Mouse (Mus musculus) CD8-positive naive resting alpha-beta T cell, adult 57 days (primary cell): Measurements from ENCODE around the gene Gaa. TPM values are rescaled to one million over a fixed set of nuclear protein-coding genes. Genes with fewer than 3 reads are reported as not detected.

Experiments used
- total RNA-seq: library from RNA; stranded (reverse); gene quantifications from one replicate; pipeline ENCODE4 v1.2.4, GENCODE M21; 2023

Gaa gene
- total RNA-seq = 42.1 TPM

GRCm38 (mm10) chr11:119267768-119268556 is at the start of gene Gaa:
Gaa (plus strand) TSS chr11:119267887.

GRCm38 (mm10) chr11:119228091-119228781 is 39.5 kb upstream of the Gaa start, which contains the start of the genes Tbc1d16 and Ccdc40:
Tbc1d16 (minus strand) TSS chr11:119228499.
Ccdc40 (plus strand) TSS chr11:119228572.

GRCm38 (mm10) chr11:119299391-119300245 is 31.9 kb downstream of the Gaa start, which contains the start of gene Eif4a3:
Eif4a3 (minus strand) TSS chr11:119300089.

GRCm38 (mm10) chr11:119307658-119307867 is 39.9 kb downstream of the Gaa start, which contains the start of gene Card14:
Card14 (plus strand) TSS chr11:119307768.

Other genes with a start within 250 kb of the Gaa start
- gene Cbx2, start 244.9 kb upstream of the Gaa start, total RNA-seq = 5.9 TPM
- 13.8 TPM for gene Cbx8, start 226.9 kb upstream of the Gaa start, total RNA-seq
- gene Cbx4, start 181.7 kb upstream of the Gaa start, total RNA-seq = 106 TPM
- gene Tbc1d16, start 39.4 kb upstream of the Gaa start, total RNA-seq = 2.6 TPM
- gene Ccdc40, start 39.3 kb upstream of the Gaa start, total RNA-seq = 0.40 TPM
- 159 TPM for gene Eif4a3, start 32.2 kb downstream of the Gaa start, total RNA-seq
- gene Card14, start 39.9 kb downstream of the Gaa start, total RNA-seq = not detected
- 24.3 TPM for gene Sgsh, start 87.6 kb downstream of the Gaa start, total RNA-seq
- 29.6 TPM for gene Slc26a11, start 87.7 kb downstream of the Gaa start, total RNA-seq
- gene Rnf213, start 125.2 kb downstream of the Gaa start, total RNA-seq = 146 TPM
- 32.5 TPM for gene Endov, start 223.5 kb downstream of the Gaa start, total RNA-seq